In genomic region chr4:153189485-153189884, GRCm38 (mm10) we compare ENCODE assay signal across 9 mouse cellular contexts.
DNase-seq lines count a peak whose midpoint lies in the region; TF ChIP-seq lines count a peak whose summit lies in the region.
"Had no signal": no experiment of that assay in that cellular context is flagged by ENCODE, and none has a peak within 500 bp of the region (broad histone marks: within the 10 kb centered on the region; RNA-seq: fewer than 3 reads in every experiment).

No protein-coding gene starts in this region.

- H3K4me1 ChIP-seq in MEL (ENCODE audit: control insufficient read depth in 1 of 2, insufficient read depth in 2 of 2, low read length in 2 of 2) = no peaks in the 10 kb centered on the region

- no peaks in the 10 kb centered on the region for H3K9me3 ChIP-seq in MEL (replicated peaks; ENCODE audit: insufficient read depth, low read length)

- H3K4me3 ChIP-seq in MEL (ENCODE audit: control insufficient read depth in 1 of 2, insufficient read depth in 1 of 2, low read depth in 2 of 2, low read length in 2 of 2) = no peak overlapping the region
- H3K4me3 ChIP-seq: erythroblast, embryonic 14.5 days had no signal

- no peaks in the 10 kb centered on the region for H3K36me3 ChIP-seq in MEL (ENCODE audit: control insufficient read depth in 1 of 2, insufficient read depth in 2 of 2, low read length in 2 of 2)

- no peak for TF ChIP-seq RAD21 in MEL (IDR thresholded peaks at IDR 0.05; ENCODE audit: low read depth, low read length)

- H3K27me3 ChIP-seq in MEL (ENCODE audit: control insufficient read depth in 1 of 2, insufficient read depth in 2 of 2, low read length in 2 of 2) = no peaks in the 10 kb centered on the region

- TF ChIP-seq CTCF in MEL (IDR thresholded peaks at IDR 0.05 in 2 of 3, conservative IDR thresholded peaks at IDR 0.05 in 1 of 3; ENCODE audit: control insufficient read depth in 1 of 3, insufficient read depth in 1 of 3, low read depth in 2 of 3, low read length in 3 of 3, poor library complexity in 1 of 3, severe bottlenecking in 1 of 3) = no peak

- H3K79me2 ChIP-seq in MEL (ENCODE audit: control insufficient read depth, insufficient read depth, low read length, poor library complexity) = no peaks in the 10 kb centered on the region

- TF ChIP-seq EP300 in MEL (IDR thresholded peaks at IDR 0.05; ENCODE audit: low read depth in 1 of 2, low read length in 2 of 2) = no peak

- intact Hi-C loops in heart, postnatal 25 days (cut with DNase I) = no loop called here

- peak; percentile 29 to 45 for DNase-seq in heart, adult 18-20 months
- DNase-seq in heart, postnatal 25 days (ENCODE audit: low spot score) = no peak
- DNase-seq in MEL (ENCODE audit: low read depth, low spot score) = peak; percentile 8
- peak; percentile 88 for DNase-seq in embryo, embryonic 10.5 days (ENCODE audit: low spot score)
- peak; percentile 46 to 88 for DNase-seq in kidney, postnatal 36 days
- peak; percentile 66 for DNase-seq in urinary bladder, postnatal 14 days (ENCODE audit: low spot score)
- DNase-seq in right cerebral cortex, adult 2 months (ENCODE audit: low spot score in 2 of 2) = no peak
- DNase-seq in natural killer cell, adult 2 months (ENCODE audit: low spot score in 2 of 2) = no peak

- no peak for TF ChIP-seq POLR2A in MEL (IDR thresholded peaks at IDR 0.05; ENCODE audit: control insufficient read depth in 1 of 2, insufficient read depth in 1 of 2, low read depth in 1 of 2, low read length in 2 of 2, poor library complexity in 1 of 2)

- H3K27ac ChIP-seq in MEL (ENCODE audit: control insufficient read depth, low read depth, low read length) = no peak overlapping the region

- no peak overlapping the region for H3K9ac ChIP-seq in MEL (ENCODE audit: control insufficient read depth, low read depth, low read length, poor library complexity, severe bottlenecking)

TF ChIP-seq in MEL, 35 proteins besides CTCF, POLR2A, EP300 and RAD21:
- no peak for TF ChIP-seq MEF2A (IDR thresholded peaks at IDR 0.05; ENCODE audit: extremely low read depth, insufficient replicate concordance, low read depth, low read length, poor library complexity, severe bottlenecking)
- no peak for TF ChIP-seq MAFK (IDR thresholded peaks at IDR 0.05; ENCODE audit: borderline replicate concordance, low read depth, low read length)
- TF ChIP-seq POLR2AphosphoS2 (IDR thresholded peaks at IDR 0.05; ENCODE audit: low read length) = no peak
- TF ChIP-seq CHD1 (IDR thresholded peaks at IDR 0.05; ENCODE audit: low read depth, low read length) = no peak
- TF ChIP-seq MYC (IDR thresholded peaks at IDR 0.05; ENCODE audit: low read depth, low read length) = no peak
- no peak for TF ChIP-seq ETS1 (IDR thresholded peaks at IDR 0.05; ENCODE audit: low read depth, low read length)
- no peak for TF ChIP-seq USF1 (IDR thresholded peaks at IDR 0.05; ENCODE audit: low read depth, low read length)
- no peak for TF ChIP-seq GATA1 (IDR thresholded peaks at IDR 0.05; ENCODE audit: low read depth, low read length)
- TF ChIP-seq KAT2A (conservative IDR thresholded peaks at IDR 0.05; ENCODE audit: low read depth, low read length) = no peak
- TF ChIP-seq TCF12 (IDR thresholded peaks at IDR 0.05; ENCODE audit: low read depth, low read length) = no peak
- no peak for TF ChIP-seq HCFC1 (IDR thresholded peaks at IDR 0.05; ENCODE audit: low read depth, low read length)

Comparison
In these comparisons a context has a peak if more than half of its experiments do, and no peak if none do; other contexts are left out.
1. DNase-seq: peak in heart, adult 18-20 months (2 of 2), MEL (single experiment), embryo, embryonic 10.5 days (single experiment), kidney, postnatal 36 days (2 of 2) and urinary bladder, postnatal 14 days (single experiment); none in heart, postnatal 25 days (single experiment), right cerebral cortex, adult 2 months (0 of 2) and natural killer cell, adult 2 months (0 of 2).